Mouse (Mus musculus): Measurements from ENCODE around the gene Pirb.
"Not testable (repeated sequence)": the region's sequence is repeated elsewhere in the genome, so short reads cannot be mapped to it uniquely, and the experiment has no call there.

Gene Pirb

DNA sequence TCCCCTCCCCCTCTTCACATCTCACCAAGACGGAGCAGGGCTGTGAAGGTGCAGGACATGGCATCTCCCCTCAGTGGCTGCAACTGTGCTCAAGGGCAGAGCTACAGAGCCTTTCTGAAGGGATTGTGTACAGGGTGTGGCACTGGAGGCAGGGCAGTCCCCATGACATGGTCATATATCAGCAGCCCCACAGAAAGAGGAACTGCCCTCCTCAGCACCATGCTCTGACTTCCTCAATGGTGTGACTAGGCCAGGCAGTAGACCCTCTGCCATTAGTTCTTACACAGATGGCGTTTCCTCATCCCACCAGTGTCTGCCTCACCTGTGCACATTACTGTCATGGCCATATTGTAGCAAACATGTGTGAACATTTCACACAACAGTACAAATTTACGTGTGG, at the start of gene Pirb:
Pirb (minus strand) TSS at position 124 of the 400 bp plus-strand sequence.
- DNase-seq: not testable (repeated sequence)

DNA sequence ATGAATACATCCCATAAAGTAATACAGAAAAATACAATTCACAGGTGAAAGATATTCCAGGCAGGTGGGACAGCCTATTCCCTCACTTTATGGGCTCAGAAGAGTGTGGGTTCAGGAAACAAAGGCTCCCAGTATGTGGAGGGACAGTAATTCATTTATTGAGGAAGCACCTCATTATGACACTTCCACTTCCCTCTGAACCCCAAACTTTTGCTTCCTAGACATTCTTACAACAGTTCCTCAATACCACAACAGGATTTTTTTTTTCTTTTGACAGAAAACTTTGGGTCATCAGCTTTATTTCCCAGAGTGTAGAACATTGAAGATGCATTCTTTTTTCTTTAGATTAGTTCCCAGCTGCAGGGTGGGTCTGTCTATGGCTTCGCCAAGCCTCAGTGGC, 12.5 kb upstream of the Pirb start:
- not testable (repeated sequence) for DNase-seq

DNA sequence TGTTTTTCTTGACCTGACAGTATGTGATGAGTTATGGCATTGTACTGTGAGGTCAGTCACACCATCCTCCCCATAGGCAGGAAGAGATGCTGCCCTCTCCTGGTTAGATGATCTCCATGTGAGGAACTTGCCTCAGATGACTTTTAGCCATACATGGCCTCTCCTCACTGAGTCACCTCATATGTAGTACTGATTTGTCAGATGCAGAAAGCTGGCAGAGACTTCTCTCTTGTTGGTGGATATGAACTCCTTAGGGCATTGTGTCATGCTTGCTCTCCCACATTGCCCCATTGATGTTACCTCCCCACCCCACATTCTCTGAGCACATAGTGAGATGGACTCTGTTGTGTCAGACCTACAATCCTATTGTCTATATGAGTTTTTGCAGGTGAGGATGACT, 5.3 kb upstream of the Pirb start:
- DNase-seq: not testable (repeated sequence)

GRCm38 (mm10) chr7:3715249-3715648, 4.9 kb downstream of the Pirb start:
- no peak for DNase-seq

DNA sequence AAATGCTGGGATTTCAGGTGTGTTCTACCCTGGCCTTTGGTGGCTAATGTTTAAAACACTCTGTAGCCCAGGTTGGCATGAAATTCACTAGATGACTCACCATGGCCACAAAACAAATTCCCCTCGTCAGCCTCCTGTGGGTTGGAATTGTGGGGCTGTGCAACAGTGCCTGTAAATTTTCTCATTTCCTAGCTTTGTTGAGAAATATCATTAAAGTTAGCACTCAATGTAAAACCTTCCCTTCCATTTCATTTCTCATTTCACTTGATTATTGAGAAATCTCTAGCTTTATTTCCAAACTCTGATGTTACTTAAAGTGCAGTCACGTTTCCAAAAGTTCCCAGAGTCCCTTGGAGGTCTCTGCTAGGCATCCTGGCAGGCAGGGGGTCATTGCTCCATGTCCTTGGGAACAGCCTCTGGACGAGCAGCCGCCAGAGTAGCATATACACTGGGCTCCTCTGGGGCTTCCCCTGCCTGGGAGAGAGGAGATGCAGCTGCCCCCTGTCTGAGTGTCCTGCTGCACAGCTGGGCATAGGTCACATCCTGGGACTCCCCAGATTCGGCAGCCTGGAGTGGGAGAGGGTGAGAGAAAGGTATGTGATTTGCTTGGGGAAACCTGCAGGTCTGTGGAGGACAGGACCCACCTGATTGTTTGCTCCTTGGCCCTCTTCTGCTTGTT, 7.8 kb downstream of the Pirb start:
- no peak for DNase-seq

DNA sequence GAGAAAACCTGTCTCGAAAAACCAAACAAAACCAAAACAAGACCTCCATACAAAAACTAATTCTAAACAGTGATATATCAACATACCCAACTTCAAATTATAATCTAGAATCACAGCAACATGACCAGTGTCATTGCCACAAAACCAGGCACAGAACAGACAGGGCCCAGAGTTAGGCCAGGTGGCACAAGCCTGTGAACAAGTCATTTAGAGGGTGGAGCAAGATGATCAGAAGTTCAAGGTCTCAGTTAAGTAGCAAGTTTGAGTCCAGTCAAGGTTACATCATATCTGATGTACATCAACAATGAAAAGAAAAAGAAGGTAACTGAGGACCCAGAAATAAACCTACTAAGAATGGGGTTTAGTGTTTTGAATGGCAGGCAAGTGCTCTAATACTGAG, 11.2 kb downstream of the Pirb start:
- no peak for DNase-seq

DNA sequence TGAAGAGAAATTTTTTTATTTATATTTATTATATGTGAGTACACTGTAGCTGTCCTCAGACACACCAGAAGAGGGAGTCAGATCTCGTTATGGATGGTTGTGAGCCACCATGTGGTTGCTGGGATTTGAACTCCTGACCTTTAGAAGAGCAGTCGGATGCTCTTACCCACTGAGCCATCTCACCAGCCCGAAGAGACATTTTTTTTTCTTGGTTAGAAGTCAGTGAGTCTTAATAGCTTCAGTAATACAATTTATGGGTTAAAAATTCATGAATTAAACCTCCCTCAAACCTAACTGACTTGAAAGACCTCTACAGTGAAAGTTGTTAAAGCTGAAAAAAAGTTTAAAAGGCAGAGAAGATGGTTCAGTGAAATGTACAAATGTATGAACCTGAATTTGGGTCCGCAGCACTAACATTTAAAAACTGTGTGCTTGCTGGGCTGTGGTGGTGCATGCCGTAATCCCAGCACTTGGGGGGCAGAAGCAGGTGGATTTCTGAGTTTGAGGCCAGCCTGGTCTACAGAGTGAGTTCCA, 11.7 kb downstream of the Pirb start:
- DNase-seq: not testable (repeated sequence)

GRCm38 (mm10) chr7:3707568-3708413, 12.4 kb downstream of the Pirb start:
- DNase-seq: no peak

DNA sequence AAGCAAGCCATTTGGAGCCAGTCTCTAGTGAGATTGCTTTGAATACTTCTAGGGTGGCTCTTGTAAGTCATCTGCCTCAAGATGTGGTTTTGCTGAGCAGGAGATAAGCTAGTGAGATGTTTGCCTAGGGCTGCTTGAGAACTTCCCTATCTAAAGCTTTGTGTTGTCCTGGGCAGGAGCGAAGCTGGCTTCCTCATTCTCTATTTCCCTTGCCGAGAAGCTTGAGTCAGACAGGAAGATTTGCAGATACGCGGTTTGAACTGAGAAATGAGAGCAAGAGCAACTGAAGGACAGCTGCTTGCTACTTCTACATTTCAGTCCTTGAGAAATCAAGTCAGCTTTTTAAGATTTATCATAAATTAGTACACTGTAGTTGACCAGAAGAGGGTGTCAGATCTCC, 13.2 kb downstream of the Pirb start:
- DNase-seq: no peak

DNA sequence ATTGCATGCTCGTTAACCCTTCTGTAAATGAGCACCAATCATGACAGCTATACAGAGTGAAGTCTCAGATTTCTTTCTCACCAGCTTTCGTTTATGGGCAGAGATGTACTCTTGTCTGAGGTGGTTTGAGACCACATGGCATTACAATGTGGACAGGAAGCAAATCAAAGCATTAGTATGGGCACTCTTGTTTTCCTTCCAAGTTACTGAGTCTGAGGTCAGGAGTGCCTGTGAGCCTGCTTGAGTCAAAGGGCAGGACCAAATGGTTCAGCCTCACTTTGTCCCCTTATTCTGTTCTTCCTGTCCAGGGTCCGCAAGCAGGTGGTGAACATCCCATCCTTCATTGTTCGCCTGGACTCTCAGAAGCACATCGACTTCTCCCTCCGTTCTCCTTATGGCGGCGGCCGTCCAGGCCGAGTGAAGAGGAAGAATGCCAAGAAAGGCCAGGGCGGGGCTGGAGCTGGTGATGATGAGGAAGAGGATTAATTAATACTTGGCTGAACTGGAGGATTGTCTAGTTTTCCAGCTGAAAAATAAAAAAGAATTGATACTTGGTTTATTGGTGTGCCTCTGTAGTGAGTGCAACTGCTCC, 13.8 kb downstream of the Pirb start:
- DNase-seq: no peak

- no peak for DNase-seq
Observed at GRCm38 (mm10) chr7:3705911-3706310, 14.3 kb downstream of the Pirb start.

GRCm38 (mm10) chr7:3705461-3705860, 14.7 kb downstream of the Pirb start:
- not testable (repeated sequence) for DNase-seq

DNA sequence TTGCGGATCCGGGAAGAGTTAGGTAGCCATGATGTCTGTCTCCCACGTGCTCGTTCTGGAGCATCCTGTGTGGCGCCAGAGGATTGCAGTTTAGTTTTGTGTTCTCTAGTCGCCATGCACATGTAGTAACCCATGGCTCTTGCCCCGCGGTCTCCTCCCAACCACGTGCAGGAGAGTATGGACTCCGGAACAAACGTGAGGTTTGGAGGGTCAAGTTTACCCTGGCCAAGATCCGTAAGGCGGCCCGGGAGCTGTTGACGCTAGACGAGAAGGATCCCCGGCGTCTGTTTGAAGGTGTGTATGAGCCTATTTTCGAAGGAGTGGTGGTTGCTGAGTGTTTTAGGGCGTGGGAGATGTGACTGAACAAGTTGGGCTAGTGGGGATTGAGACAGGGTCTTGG, 15.7 kb downstream of the Pirb start:
- no peak for DNase-seq

- peak; percentile 97 for DNase-seq
Observed at GRCm38 (mm10) chr7:3703879-3704441, 16.2 kb downstream of the Pirb start, which contains the start of gene Rps9. Rps9 (plus strand) TSS chr7:3703993.

DNA sequence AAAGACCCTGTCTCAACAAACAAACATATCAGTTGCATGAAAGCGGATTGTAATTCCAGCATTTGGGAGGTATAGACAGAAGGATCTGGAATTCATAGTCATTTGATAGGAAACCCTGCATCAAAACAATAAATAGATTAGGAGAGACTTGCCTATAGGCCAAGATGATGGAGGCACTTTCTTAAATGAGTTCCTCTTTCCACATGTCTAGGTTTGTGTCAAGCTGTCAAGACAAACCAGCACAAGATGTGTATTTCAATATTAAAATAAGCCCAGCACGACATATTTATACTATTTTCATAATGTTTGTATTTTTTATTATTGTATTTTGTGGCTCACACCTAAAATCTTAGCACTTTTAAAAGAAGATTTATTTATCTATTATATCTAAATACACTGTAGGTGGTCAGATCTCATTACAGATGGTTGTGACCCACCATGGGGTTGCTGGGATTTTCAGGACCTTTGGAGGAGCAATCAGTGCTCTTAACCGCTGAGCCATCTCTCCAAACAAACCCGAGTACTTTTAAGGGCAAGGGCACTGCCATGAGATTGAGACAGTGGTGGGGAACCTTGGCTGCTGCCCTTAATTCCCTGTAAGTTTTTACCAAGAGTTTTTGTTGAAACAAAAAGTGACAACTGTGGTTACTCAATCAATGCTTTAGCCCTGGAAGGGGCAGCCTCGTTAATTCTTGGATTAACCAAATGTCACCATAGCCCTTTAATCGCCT, 16.9 kb downstream of the Pirb start:
- DNase-seq: no peak

DNA sequence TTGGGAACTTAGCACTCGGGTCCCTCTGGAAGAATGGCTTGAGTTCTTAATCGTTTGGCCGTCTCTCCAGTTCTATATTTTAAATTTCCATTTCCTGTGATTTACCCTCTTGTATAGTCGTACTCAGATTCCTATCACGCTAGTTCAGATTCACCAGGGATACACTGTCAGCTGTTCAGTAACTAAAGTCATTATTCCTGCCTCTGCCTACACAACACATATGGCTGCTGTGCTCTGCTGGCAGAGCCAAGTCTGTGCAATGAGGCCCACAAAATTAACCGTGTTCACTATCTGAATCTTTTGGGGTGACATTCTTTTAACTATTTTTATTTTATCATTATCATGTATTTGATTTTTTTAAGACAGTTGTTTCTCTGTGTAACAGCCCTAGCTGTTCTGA, 21.7 kb downstream of the Pirb start:
- no peak for DNase-seq

DNA sequence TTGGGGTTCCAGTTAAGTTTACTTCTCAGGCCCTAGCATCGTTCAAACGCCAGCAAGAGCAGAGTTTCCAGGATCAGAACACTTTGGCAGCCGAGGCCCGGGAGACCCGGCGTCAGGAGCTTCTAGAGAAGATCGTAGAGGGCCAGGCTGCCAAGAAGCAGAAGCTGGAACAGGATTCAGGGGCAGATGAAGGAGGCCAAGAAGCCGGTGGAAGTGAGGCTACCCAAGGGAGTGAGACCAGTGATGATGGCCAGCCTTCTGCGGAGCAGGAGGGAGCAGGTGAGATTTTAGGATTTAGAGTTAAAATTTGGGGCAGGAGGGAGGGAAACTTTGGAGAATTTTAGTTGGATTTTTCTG, 25.3 kb downstream of the Pirb start:
- not testable (repeated sequence) for DNase-seq

DNA sequence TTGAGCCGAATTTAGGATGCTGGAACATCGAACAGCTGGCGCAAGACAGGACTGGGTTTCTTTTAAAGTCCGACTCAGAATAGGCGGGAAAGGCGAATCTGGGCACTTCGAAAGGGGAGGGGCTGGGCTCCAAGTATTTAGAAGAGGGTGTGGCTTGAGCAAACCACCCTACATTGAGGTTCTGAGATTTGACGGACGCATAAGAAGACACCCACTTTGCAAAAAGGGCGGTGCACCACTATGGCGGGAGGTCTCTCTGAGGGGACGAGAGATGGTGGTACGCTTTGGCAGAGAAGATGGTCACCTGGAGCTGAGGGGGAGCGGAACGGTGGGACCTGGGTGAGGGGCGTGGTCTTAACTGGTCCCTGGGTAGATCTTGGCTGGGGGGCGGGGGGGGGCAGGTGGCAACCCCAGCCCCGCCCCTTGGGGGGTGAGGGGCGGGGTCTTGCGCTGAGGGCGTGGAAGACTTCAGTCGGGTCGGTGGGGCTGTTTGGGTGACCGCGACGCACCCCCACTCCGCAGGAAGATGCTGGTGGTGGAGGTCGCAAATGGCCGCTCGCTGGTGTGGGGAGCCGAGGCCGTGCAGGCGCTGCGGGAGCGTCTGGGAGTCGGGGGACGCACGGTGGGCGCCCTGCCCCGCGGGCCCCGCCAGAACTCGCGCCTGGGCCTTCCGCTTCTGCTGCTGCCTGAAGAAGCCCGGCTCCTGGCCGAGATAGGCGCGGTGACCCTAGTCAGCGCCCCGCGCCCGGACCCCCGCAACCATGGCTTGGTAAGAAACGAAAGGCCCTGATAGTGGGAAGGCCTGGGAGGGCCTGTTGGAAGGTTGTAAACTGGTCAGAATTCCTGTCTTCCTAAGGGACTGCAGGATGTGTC, 25.9 kb downstream of the Pirb start:
- peak; percentile 80 for DNase-seq

- DNase-seq: no peak
Observed at GRCm38 (mm10) chr7:3693809-3694075, 26.4 kb downstream of the Pirb start.

GRCm38 (mm10) chr7:3692987-3693808, 27.0 kb downstream of the Pirb start, which contains the start of gene Mboat7:
Mboat7 (minus strand) TSS chr7:3693523.
- DNase-seq: peak; percentile 99
